Mouse (Mus musculus) cerebellum, postnatal 36 days (tissue): ENCODE results near the gene Mest.

Experiments used
- DNase-seq, 2 experiments: peaks; one replicate each; pipeline ENCODE4 v3.0.0; 2021 to 2022; ENCODE audit warnings: mixed read lengths in 2 of 2

Gene Mest

DNA sequence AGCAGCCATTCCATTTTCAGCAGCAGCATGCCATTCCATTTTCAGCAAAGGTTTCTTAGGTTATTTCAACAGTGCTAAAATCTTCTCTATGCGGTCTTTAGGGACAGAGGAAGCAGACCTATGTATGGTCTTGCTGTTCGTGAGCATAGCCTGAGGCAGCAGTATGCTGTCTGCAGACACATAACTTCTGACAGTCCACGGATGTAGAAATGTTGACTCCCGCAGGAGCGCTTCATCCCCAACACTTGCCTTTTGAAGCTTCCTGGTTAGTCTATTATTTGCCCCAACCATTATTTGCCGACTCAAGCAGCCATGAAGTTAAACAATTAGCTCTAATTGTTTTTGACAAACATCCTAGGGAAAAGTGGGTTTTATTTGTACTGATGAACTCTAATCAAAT lies 14.2 kb upstream of the Mest start:
- no peak for DNase-seq

- DNase-seq = no peak
Observed at GRCm38 (mm10) chr6:30710371-30711364, 12.7 kb upstream of the Mest start.

GRCm38 (mm10) chr6:30711365-30711763 lies 12.0 kb upstream of the Mest start:
- no peak for DNase-seq

- DNase-seq = no peak
Observed at GRCm38 (mm10) chr6:30712484-30712883, 10.9 kb upstream of the Mest start.

DNA sequence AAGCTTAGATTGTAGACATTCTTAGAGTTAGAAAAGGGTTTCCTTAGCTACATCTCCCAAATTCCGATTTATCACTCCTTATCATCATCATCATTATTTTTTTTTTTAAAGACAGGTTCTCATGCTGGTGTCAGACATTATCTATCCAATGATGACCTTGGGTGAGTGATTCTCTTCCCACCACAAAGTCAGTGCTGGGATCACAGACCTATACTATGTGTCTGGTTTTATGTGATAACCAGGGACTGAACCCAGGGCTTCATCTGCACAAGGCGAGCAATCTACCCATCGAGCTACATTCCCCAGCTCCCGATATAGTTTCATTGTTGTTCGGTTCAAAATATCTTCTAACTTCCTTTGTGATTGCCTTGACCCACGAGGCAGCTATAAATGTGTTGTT lies 9.9 kb upstream of the Mest start:
- no peak for DNase-seq

DNA sequence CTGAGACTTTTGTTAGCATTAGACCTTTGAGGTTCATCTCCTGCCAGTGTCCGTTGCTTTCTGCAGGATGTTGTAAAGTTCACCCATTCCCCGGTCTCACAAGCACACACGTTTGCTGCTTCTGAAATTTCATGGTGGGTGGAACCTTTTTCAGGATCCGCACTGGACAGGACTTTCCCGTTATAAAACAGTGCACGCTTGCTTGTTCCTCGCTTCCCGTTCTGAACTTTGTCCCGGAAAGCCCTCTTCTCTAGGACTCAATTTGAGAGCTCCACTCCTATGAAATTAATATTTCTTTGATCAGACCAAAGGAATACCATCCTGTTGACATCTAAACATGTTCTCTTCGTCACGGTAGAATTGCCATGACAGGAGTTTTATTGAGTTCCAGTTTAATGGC lies 9.5 kb upstream of the Mest start:
- no peak for DNase-seq

GRCm38 (mm10) chr6:30714891-30715471 lies 8.4 kb upstream of the Mest start:
- no peak for DNase-seq

DNA sequence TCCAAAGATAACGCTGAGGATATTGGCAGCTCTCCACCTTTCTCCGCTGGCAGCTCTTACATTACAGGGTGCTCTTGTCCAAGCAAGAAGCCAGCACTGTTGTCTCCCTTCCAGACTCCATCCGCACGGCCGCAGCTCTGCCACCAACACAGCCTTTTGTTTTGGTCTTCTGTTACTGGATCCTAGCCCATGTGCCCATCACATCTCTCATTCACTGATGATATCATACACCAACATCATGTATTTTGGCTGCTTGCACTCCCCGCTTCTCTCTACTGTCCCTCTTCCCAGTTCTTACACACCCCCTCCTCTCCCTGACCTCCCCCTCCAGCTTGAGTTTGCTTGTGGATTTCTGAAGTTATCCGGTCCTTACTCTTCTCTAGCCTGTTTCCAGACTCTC lies 6.6 kb upstream of the Mest start:
- DNase-seq = no peak

DNA sequence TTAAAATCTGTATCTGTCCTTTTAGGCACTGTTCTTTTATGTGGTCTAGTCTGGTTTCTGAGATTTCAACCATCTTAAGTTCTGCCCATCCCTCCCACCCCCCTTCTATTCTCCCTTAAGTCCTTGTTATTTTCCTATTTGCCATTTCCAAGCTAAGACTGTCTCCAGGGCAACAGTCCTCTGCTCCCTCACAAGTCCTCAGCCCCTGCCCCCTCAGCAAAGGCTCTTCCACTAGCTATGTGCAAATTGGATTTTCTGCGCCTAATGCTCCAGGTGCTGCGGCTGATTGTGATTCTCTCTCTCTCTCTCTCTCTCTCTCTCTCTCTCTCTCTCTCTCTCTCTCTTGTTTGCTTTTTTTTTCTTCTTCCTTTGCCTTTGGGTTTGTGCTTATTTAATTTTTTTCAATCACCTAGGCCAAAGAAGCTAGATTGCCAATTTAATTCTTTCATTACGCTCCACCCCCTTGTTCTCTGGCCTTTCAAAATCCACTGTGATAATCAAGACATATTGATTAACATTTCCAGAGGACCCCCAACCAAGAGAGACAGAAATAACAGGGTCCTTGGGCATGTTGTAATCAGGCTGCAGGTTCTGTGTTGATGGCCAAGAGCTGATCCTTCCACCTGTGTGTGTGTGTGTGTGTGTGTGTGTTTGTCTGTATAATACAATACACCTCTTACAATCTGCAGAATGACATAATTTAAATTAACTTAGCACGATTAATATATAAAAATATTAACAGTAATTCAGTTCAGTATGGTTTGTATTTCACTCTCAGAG lies 772 bp upstream of the Mest start:
- no peak for DNase-seq

- no peak for DNase-seq
Observed at GRCm38 (mm10) chr6:30730301-30730971, 7.1 kb downstream of the Mest start.

- no peak for DNase-seq
Observed at GRCm38 (mm10) chr6:30732571-30733130, 9.3 kb downstream of the Mest start.

GRCm38 (mm10) chr6:30734465-30734864 lies 11.1 kb downstream of the Mest start:
- no peak for DNase-seq

DNA sequence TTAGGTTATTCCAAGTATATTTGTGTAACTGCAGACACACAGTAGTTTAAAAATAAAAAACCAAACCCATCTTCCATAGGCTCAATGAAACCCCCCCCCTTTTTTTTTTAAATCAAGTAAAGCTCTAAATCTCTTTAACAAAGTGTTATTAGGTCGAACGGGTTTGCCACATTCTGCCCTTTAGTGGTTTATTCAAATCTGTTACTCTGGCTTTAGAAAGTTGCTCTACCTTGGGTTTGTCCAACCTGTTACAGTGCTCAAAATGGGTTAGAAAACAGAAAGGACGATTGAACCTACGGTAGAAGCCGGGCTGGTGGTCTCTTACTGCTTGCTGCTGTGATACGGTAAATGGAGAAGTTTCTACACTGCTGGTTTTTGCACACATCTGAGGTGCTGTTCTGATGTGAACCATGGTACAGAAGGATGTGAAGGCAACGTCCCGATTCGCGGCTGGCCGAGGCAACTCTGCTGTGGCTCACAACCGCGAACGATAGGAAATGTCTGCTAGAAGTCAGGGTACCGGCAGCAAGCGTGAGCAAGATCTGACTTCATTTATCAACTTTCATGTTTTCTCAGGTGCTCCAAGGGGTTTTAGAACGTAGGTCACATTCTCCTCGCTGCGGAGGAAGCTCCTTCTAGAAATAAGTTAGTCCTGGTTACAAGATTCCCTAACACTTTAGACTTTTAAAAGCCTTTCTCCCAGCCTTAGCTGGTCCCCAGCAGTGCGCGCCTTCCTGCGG lies 11.8 kb downstream of the Mest start:
- no peak for DNase-seq

- DNase-seq = no peak
Observed at GRCm38 (mm10) chr6:30735728-30736371, 12.5 kb downstream of the Mest start.

GRCm38 (mm10) chr6:30736372-30736762 lies 13.0 kb downstream of the Mest start:
- no peak for DNase-seq

DNA sequence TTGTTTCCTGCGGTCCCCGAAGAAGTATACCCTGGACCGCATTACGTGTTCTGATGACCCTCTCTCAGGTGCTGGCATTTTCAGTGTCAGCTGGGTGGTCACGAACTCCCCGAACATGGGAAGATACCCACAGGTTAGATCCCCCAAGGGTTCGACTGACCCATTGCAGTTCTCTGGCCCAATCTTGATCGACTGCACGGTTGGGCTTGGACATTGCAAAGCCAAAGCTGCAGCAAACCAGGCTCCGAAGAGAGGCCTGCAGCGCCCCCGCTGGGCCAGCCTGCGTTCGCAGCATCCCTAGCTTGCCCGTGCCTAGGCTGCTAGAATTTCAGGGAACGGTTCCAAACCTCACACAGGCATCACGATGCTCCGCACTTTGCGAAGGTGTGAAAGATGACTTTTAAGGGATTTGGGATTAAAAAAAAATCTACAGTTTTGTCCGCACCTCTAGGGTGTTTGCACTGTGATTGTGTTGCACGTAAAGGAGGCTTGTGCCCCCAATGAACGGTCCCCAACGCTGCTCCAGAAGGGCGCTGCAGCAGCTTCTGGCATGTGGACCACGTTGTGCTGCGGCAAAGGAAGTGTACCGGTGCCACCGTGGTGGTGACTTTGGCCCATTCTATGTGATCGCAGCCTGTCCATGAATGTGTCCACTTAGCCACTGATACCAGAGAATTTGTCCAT lies 13.7 kb downstream of the Mest start:
- DNase-seq = peak; percentile 69 to 78

DNA sequence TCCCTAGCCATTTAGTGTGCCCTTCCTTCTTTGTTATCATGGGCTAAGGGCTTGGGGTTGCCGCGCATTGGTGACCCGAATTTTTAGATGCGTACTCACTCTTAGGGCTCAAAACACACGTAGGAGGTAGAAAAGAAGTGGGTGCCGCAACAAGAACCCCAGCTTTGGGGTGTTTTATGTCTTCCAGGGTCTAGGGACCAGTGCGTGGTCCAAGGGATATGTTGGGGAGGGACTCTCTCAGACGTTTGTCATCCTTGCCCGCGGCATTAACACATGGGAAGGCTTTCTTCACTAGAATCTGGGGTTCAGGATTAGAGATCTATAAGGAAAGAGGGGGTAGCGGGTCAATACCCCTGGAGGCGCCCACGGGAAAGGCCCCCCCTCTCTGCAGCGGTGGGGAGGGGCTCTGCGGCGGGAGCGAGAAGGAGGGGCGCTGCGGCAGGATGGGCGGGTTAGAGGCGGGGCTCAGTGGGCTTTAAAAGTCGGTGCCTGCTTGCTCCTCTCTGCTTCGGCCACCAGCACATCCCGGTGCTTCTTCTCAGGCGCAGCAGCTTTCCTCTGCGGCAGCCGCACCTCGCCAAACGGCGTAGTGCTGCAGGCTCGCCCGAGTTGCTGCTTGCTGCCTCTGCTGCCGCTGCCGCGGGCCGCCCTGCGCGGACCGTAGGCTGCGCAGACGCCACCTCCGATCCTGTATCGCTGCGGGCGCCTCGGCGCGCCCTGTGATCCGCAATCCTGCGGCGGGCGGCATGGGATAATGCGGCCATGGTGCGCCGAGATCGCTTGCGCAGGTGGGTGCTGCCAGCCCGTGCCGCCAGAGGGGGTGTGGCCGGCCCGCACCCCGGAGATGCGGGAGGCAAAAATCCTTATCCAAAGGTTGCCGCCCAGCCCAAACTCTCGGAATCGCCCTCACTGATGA lies 14.5 kb downstream of the Mest start:
- DNase-seq = peak; percentile 79 to 82

DNA sequence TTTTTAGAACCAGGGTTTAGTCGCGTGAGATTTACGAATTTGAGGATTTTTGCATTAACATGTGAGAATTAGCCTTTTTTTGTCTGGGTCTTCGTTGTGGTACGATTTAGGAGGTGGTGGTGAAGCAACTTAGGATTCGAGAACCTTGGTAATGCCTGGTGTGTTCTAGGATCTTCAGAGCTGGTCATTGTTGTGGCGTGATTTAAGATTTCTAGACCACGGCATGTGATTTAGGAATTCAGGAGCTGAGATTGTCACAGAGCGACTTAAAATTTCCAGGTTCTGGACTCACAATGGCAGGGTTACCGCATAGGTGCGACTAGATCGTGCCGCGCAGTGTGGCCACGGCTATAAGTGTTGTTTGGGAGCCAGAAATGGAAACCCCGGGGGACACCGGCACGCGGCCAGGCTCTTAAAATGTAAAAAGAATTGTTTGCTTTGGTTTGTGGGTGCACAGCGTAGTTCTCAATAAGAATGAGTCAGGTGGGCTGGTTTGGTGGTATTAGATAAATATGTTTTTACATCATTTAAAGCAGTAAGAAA lies 15.2 kb downstream of the Mest start:
- no peak for DNase-seq

GRCm38 (mm10) chr6:30739177-30739747 lies 15.9 kb downstream of the Mest start:
- DNase-seq = peak; percentile 38 to 44
